ENCODE assay signal across 24 mouse cellular contexts in the genomic region with DNA sequence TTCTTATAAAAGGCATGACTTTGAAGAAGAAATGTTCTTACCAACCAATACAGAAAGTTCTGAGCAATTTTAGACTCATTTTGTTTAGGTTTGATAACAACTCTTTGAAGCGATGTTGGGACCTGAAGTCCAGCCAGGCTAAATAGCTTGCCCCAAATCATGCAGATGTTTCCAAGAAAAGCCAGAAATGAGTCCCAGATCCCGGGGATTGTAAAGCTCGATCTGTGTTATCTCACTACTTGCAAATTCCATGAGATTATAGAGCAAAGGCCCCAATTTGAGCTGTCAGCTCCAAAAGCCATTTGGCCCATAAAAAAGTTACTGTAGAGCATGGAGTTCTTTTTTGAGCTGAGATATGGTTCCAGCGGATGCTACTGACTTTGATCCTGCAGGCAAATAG.
DNase-seq lines count a peak whose midpoint lies in the region; ATAC-seq and TF ChIP-seq lines count a peak whose summit lies in the region.
"Had no signal": no experiment of that assay in that cellular context is flagged by ENCODE, and none has a peak within 500 bp of the region (broad histone marks: within the 10 kb centered on the region; RNA-seq: fewer than 3 reads in every experiment).

No protein-coding gene starts in this region.

- H3K4me1 ChIP-seq in embryonic facial prominence, embryonic 14.5 days (ENCODE audit: control insufficient read depth, insufficient read depth, low read length): no peaks in the 10 kb centered on the region
- no peaks in the 10 kb centered on the region for H3K4me1 ChIP-seq in embryonic facial prominence, embryonic 10.5 days
- peaks cover 2% of the 10 kb centered on the region for H3K4me1 ChIP-seq in heart, adult 2 months (ENCODE audit: control insufficient read depth, insufficient read depth, low read length)
- H3K4me1 ChIP-seq in limb, embryonic 11.5 days (ENCODE audit: control insufficient read depth, insufficient read depth, low read length): no peaks in the 10 kb centered on the region
- no peaks in the 10 kb centered on the region for H3K4me1 ChIP-seq in limb, embryonic 10.5 days
- H3K4me1 ChIP-seq in limb, embryonic 14.5 days (ENCODE audit: control insufficient read depth, insufficient read depth, low read length): no peaks in the 10 kb centered on the region
- H3K4me1 ChIP-seq: embryonic facial prominence, embryonic 13.5 days; forebrain, embryonic 13.5 days; forebrain, embryonic 15.5 days had no signal

- TF ChIP-seq CTCF in heart, adult 2 months (IDR thresholded peaks at IDR 0.05): no peak

- TF ChIP-seq POLR2A in heart, adult 2 months (IDR thresholded peaks at IDR 0.05; ENCODE audit: insufficient read depth, low read depth, low read length): no peak
- no peak for TF ChIP-seq POLR2A in limb, embryonic 14.5 days (IDR thresholded peaks at IDR 0.05; ENCODE audit: borderline replicate concordance, extremely low read depth, insufficient read depth, insufficient read length)

- no peaks in the 10 kb centered on the region for H3K27me3 ChIP-seq in embryonic facial prominence, embryonic 14.5 days (replicated peaks; ENCODE audit: control insufficient read depth, insufficient read depth, low read length)
- H3K27me3 ChIP-seq in embryonic facial prominence, embryonic 10.5 days (replicated peaks; ENCODE audit: low read depth, poor library complexity, severe bottlenecking): no peaks in the 10 kb centered on the region
- no peaks in the 10 kb centered on the region for H3K27me3 ChIP-seq in heart, adult 2 months (ENCODE audit: control insufficient read depth, insufficient read depth, low read length)
- no peaks in the 10 kb centered on the region for H3K27me3 ChIP-seq in limb, embryonic 11.5 days (ENCODE audit: control insufficient read depth, insufficient read depth, low read length)
- H3K27me3 ChIP-seq in limb, embryonic 10.5 days (ENCODE audit: low read depth, poor library complexity, severe bottlenecking): no peaks in the 10 kb centered on the region
- no peaks in the 10 kb centered on the region for H3K27me3 ChIP-seq in limb, embryonic 14.5 days (ENCODE audit: control insufficient read depth, insufficient read depth, low read length)
- H3K27me3 ChIP-seq: CH12.LX; embryonic facial prominence, embryonic 13.5 days; forebrain, embryonic 13.5 days; forebrain, embryonic 15.5 days; Patski had no signal

- H3K9me3 ChIP-seq in embryonic facial prominence, embryonic 14.5 days (ENCODE audit: control insufficient read depth, low read length): no peaks in the 10 kb centered on the region
- H3K9me3 ChIP-seq in embryonic facial prominence, embryonic 10.5 days: no peaks in the 10 kb centered on the region
- H3K9me3 ChIP-seq in limb, embryonic 11.5 days (ENCODE audit: control insufficient read depth, low read length): no peaks in the 10 kb centered on the region
- H3K9me3 ChIP-seq in limb, embryonic 10.5 days (replicated peaks): no peaks in the 10 kb centered on the region
- H3K9me3 ChIP-seq in limb, embryonic 14.5 days (ENCODE audit: control insufficient read depth, low read length): no peaks in the 10 kb centered on the region
- H3K9me3 ChIP-seq: embryonic facial prominence, embryonic 13.5 days; forebrain, embryonic 13.5 days; forebrain, embryonic 15.5 days; G1E had no signal

- H3K36me3 ChIP-seq in embryonic facial prominence, embryonic 14.5 days (ENCODE audit: control insufficient read depth, insufficient read depth, low read length): no peaks in the 10 kb centered on the region
- no peaks in the 10 kb centered on the region for H3K36me3 ChIP-seq in embryonic facial prominence, embryonic 10.5 days (replicated peaks)
- no peaks in the 10 kb centered on the region for H3K36me3 ChIP-seq in heart, adult 2 months (ENCODE audit: control insufficient read depth, insufficient read depth, low read length)
- no peaks in the 10 kb centered on the region for H3K36me3 ChIP-seq in limb, embryonic 11.5 days (ENCODE audit: control insufficient read depth, insufficient read depth, low read length)
- H3K36me3 ChIP-seq in limb, embryonic 10.5 days: no peaks in the 10 kb centered on the region
- H3K36me3 ChIP-seq in limb, embryonic 14.5 days (ENCODE audit: control insufficient read depth, insufficient read depth, low read length): no peaks in the 10 kb centered on the region
- H3K36me3 ChIP-seq: embryonic facial prominence, embryonic 13.5 days; forebrain, embryonic 15.5 days; G1E had no signal

- intact Hi-C loops in heart, adult 2 months (cut with DNase I): no loop called here

- TF ChIP-seq EP300 in heart, adult 2 months (IDR thresholded peaks at IDR 0.05; ENCODE audit: insufficient read depth, low read depth, low read length): no peak

- no peak overlapping the region for H3K4me2 ChIP-seq in embryonic facial prominence, embryonic 14.5 days (ENCODE audit: low read depth, low read length)
- H3K4me2 ChIP-seq in limb, embryonic 11.5 days (ENCODE audit: low read depth, severe bottlenecking): no peak overlapping the region
- H3K4me2 ChIP-seq in limb, embryonic 14.5 days (replicated peaks; ENCODE audit: low read depth, low read length, severe bottlenecking): no peak overlapping the region
- H3K4me2 ChIP-seq: embryonic facial prominence, embryonic 13.5 days; forebrain, embryonic 13.5 days; forebrain, embryonic 15.5 days had no signal

- no peak overlapping the region for H3K9ac ChIP-seq in embryonic facial prominence, embryonic 14.5 days (ENCODE audit: low read depth, low read length)
- no peak overlapping the region for H3K9ac ChIP-seq in heart, adult 2 months (ENCODE audit: low read depth, low read length)
- no peak overlapping the region for H3K9ac ChIP-seq in limb, embryonic 11.5 days (ENCODE audit: low read length)
- no peak overlapping the region for H3K9ac ChIP-seq in limb, embryonic 14.5 days (ENCODE audit: low read depth, low read length, severe bottlenecking)
- H3K9ac ChIP-seq: embryonic facial prominence, embryonic 13.5 days; forebrain, embryonic 13.5 days; forebrain, embryonic 15.5 days had no signal

- no peaks in the 10 kb centered on the region for H3K79me2 ChIP-seq in heart, adult 2 months (replicated peaks; ENCODE audit: control insufficient read depth, insufficient read depth, low read length)

- peak; percentile 26 for DNase-seq in embryonic facial prominence, embryonic 14.5 days (ENCODE audit: low spot score)
- no peak for DNase-seq in embryonic facial prominence, embryonic 10.5 days (ENCODE audit: low spot score)
- DNase-seq in heart, adult 18-20 months: peak; percentile 23 to 37
- no peak for DNase-seq in heart, adult 2 months
- DNase-seq in limb, embryonic 11.5 days (ENCODE audit: low spot score): peak; percentile 8
- DNase-seq in limb, embryonic 10.5 days (ENCODE audit: low spot score): no peak
- DNase-seq in limb, embryonic 14.5 days (ENCODE audit: low spot score): peak; percentile 11
- DNase-seq: adrenal gland, adult 8-10 months; adrenal gland, postnatal 14 days; adrenal gland, postnatal 36 days; B cell, adult 2 months; cerebellum, adult 11-12 months; cerebellum, adult 2 months; cerebellum, adult 9-10 months; cerebellum, postnatal 10 days; cerebellum, postnatal 25 days had no signal

- no peak overlapping the region for H3K27ac ChIP-seq in embryonic facial prominence, embryonic 14.5 days (replicated peaks; ENCODE audit: low read depth, low read length)
- no peak overlapping the region for H3K27ac ChIP-seq in embryonic facial prominence, embryonic 10.5 days (replicated peaks)
- no peak overlapping the region for H3K27ac ChIP-seq in heart, adult 2 months
- no peak overlapping the region for H3K27ac ChIP-seq in limb, embryonic 11.5 days (replicated peaks; ENCODE audit: low read depth, low read length)
- H3K27ac ChIP-seq in limb, embryonic 10.5 days: no peak overlapping the region
- H3K27ac ChIP-seq in limb, embryonic 14.5 days (replicated peaks; ENCODE audit: low read depth, low read length): no peak overlapping the region
- H3K27ac ChIP-seq: embryonic facial prominence, embryonic 13.5 days; forebrain, embryonic 13.5 days; forebrain, embryonic 15.5 days had no signal

- H3K4me3 ChIP-seq in embryonic facial prominence, embryonic 14.5 days (ENCODE audit: low read depth, low read length): no peak overlapping the region
- no peak overlapping the region for H3K4me3 ChIP-seq in embryonic facial prominence, embryonic 10.5 days
- no peak overlapping the region for H3K4me3 ChIP-seq in heart, adult 2 months
- no peak overlapping the region for H3K4me3 ChIP-seq in limb, embryonic 11.5 days (ENCODE audit: low read depth, low read length)
- no peak overlapping the region for H3K4me3 ChIP-seq in limb, embryonic 10.5 days
- no peak overlapping the region for H3K4me3 ChIP-seq in limb, embryonic 14.5 days (replicated peaks; ENCODE audit: low read length)
- H3K4me3 ChIP-seq: embryonic facial prominence, embryonic 13.5 days; forebrain, embryonic 13.5 days; forebrain, embryonic 15.5 days had no signal

- ATAC-seq in embryonic facial prominence, embryonic 14.5 days (ENCODE audit: low read depth): no peak
- no peak for ATAC-seq in limb, embryonic 11.5 days (ENCODE audit: insufficient number of reproducible peaks, low FRiP score, low TSS enrichment, low read depth)
- ATAC-seq in limb, embryonic 14.5 days (ENCODE audit: low FRiP score, low read depth): no peak
- ATAC-seq: activated CD4-positive, CD25-positive, alpha-beta regulatory T cell, adult 4 months; CD4-positive, CD25-positive, alpha-beta regulatory T cell, adult 4 months; forebrain, embryonic 13.5 days; forebrain, embryonic 15.5 days; Patski had no signal

- 66% methylated on average over 4 of the region's 4 CpGs for WGBS in embryonic facial prominence, embryonic 14.5 days
- WGBS in embryonic facial prominence, embryonic 10.5 days: 85% methylated on average over 4 of the region's 4 CpGs
- WGBS in heart, adult 2 months: 51% methylated on average over 4 of the region's 4 CpGs
- 79% methylated on average over 4 of the region's 4 CpGs for WGBS in limb, embryonic 11.5 days
- WGBS in limb, embryonic 10.5 days: 84% methylated on average over 4 of the region's 4 CpGs
- WGBS in limb, embryonic 14.5 days: 53% methylated on average over 4 of the region's 4 CpGs

Comparison
In these comparisons a context has a peak if more than half of its experiments do, and no peak if none do; other contexts are left out.
1. DNase-seq: peak in embryonic facial prominence, embryonic 14.5 days (single experiment), heart, adult 18-20 months (2 of 2), limb, embryonic 11.5 days (single experiment) and limb, embryonic 14.5 days (single experiment); none in embryonic facial prominence, embryonic 10.5 days (single experiment), heart, adult 2 months (0 of 2) and limb, embryonic 10.5 days (single experiment).